Mouse (Mus musculus) cerebellum, adult 18-20 months (tissue): ENCODE data around the gene Coro1a.
A peak's percentile ranks its signal among the peaks of the same experiment; 100 is the strongest.
"Not testable (repeated sequence)": the region's sequence is repeated elsewhere in the genome, so short reads cannot be mapped to it uniquely, and the experiment has no call there.

ENCODE experiments used
- DNase-seq, 2 experiments: peaks; one replicate each; pipeline ENCODE4 v3.0.0; 2021

Gene Coro1a

DNA sequence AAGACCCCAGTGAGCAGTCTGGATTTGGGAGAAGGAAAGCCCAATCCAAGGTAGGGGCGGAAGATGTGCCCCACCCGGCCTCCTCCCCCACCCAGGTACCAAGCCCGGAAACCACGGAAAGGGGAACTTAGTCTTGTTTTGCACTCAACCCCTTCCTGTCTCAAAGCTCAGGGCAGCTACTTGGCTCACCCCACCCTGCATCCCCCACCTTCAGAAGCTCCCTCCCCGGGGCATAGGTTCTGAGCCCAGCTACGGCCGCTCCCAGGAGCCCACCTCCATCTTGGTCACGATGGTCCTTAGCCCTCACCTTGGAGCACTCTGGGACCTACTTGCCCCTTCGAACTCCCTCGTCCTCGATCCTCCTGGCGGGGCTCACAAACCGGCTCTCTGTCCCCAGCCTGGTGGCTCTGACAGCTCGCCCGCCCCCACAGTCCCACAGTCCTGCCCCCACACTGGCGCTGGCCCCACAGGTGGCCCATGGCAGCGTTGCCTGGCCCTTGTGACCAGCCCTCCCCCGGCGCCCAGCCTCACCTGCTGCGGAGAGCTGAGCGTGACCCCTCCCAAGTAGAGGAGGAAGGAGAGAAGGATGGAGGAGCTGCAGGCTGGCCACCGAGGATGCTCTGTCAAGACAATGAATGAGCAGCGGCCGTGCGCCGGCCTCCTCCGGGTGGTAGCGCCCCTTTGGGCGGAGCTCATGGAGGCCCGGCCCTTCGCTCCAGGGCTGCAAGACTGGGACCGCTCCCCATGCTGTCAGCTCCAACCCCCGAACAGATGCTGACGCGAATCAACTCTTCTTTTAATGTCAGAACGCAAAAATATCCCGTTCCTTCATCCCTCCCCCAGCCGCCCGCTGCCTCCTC is 3.2 kb downstream of the Coro1a start:
- DNase-seq: peak; percentile 91 to 92

DNA sequence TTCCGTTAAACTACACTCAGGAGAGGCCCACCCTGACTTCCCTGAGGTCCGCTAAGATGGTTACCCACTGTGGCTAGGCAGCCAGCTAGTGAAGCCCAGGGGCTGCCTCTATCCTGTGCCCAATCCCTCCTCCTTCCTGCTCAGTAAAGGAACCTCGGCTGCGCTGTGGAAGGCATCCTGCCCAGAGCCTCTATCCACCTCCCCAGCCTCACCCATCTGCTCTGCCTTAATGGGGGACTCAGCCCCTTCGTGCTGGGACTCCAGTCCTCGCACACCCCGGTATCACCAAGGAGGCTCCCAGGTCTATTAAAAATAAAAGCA is 3.9 kb downstream of the Coro1a start:
- DNase-seq: peak; percentile 53 to 55

DNA sequence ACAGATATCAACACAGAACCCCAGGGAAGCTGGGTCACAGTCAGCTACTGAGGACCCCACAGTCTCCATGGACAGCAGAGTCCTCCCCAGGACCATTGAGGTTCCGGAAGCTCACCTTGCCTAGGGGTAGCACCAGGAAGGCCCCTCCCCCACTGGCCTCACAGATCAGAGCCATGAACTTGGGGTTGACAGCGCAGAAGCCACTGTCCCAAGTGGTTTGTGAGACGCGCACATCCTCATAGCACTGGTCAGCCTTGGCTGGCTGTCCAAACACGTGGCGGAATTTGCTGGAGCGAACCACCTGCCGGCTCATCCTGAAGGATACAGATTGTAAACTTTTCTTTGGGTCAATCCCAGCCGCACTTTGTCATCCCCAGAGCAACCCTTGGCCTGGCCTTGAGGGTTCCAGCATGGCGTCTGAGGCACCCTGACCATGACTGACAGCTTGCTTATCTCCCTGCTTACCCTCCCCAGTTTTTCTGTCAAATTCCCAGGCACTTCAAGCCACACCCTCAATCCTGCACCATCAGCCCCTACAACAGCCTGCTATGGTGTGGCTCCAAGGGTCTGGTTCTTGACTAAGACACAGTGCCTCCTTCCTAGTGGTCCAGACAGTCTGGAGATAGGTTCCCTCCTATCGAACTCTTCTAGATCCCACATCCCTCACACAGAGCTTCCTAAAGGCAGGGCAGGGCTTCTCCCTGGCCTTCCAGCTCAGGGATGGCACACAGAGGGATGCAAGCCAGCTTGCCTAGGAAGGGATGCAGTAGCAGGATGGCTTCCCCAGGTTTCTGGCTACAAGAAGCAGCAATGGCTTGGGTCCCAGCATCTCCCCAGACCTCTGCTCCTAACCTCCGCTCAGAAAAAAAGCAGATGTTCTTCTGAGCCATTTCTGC is 4.5 kb downstream of the Coro1a start:
- DNase-seq: peak; percentile 59 to 60

DNA sequence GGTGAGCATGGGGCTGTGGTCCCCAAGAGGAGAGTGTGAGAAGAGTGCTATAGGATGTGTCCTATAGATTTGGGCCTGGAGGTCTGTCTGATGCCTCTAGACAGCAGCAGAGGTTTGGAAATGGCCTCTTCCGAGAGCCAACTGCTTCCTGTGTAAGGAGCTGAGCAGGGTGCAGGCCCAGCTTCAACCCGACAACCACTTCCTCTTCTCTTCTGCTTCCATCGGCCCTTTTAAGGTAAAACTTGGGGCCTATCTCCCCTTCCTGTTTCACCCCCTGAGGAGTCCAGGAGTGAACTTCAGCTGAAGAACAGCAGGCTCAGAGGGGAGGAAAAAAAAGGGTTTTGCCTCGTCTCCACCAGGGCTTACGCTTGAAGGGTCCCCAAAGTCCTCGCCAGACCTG is 5.2 kb downstream of the Coro1a start:
- DNase-seq: no peak

DNA sequence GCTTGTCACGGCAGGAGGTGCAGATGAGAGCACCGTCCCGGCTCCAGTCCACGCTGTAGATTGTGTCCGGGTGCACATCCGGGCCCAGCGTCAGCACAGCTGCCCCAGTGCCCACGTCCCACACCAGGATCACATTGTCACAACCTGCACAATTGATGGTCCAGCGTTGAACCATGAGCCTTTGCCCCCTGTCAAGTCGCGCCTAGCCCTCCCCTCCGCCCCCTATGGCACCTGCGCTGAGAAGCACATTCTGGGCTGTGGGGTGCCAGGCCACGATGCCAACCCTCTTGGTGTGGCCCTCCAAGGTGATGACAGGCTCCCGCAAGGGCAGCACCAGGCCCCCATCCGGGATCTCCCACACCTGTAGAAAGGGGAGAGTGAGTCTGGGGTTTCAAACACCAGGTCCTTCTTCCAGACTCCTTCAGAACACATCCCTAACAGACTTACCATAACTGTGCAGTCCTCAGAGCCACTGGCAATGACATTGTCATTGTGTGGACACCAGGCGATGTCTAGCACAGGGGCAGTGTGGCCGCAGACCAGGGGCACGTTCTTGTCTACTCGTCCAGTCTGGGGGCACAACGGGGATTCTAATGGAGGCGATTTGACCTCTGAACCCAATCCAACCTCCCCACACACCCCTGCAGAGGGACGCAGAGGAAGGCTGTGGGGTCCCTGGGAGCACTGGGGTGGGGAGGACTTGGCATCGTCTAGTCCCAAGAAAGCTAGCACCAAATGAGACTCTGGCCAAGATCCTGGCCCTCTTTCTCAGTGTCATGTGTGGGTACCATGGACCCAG is 5.8 kb downstream of the Coro1a start:
- DNase-seq: no peak

DNA sequence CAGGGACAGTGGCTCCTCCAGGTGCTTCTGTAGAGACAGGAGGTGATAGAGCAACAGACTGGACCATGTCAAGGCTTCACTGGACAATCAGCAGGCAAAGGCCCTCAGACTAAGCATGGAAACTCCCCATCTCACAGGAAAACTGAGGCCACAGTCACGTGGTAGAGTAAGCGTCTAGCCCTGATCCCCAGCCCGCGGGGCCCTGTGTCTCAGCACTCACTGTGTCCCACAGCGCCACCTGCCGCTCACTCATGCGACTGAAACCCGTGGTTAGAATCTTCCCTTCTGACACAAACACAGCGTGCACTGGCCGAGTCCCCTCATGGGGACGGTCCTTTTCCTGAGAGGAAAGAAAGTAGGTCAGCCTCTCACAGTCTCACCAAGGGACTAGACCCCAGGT is 6.5 kb downstream of the Coro1a start:
- peak; percentile 94 to 97 for DNase-seq

DNA sequence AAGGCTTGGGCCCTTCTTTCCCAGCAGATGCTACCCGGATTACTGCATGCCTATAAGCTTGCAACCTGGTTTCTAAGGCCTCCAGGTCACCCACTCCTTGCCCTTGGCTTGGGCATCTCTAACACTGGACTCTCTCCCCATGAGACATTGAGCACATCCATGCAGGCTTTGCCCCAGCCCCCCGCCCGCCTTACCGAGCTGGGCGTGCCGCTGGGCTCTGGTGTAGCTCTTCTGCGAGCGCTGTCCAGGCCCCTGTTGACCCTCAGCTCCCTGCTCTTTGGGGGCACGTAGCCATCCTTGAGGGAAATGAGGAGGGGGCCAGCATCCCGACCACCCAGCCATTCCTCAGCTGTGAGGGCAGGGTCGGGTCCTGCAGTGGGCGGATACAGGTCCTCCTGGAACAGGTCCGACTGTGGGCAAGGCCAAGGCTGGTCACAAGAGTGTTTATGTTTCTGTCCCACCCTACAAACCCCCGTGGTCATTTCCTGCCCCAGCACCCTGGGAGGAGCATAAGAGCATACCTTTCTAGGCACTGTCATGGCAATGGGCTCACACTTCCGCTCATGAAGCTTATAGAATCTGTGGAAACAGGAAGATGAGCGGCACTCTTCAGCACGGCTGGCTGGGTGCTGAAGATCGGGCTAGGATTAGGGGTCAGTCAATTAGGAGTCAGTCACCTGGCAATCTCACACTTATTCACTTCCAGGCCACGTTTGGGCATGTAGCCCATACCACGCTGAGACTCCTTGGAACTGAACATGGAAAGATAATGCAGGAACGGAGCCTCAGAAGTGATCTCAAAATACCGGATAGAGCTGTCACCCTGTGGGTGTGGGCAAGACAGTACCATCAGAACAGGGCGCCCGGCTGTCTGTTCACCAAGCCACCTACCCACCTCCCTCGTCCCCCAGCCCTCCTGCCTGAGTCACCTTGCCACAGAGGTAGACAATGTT is 7.2 kb downstream of the Coro1a start:
- DNase-seq: peak in 1 of 2 experiments; percentile 44

DNA sequence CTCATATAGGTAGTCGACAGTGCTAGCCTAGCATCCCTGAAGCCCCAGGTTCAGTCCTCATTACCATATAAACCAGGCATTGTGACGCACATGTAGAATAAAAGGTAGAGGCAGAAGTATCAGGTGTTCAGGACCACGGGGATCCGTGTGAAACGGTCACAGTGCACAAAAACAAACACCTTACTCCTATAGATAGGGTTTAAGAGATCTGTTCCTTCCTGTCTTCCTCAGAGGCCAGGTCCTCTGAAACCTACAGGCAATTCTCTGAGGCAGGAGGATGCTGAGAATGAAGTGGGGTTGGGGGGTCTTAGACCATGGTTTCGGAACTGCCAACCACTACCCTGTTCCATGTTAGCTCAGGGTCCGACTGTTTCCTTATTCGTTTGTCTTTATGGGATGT is 9.7 kb downstream of the Coro1a start:
- no peak for DNase-seq

DNA sequence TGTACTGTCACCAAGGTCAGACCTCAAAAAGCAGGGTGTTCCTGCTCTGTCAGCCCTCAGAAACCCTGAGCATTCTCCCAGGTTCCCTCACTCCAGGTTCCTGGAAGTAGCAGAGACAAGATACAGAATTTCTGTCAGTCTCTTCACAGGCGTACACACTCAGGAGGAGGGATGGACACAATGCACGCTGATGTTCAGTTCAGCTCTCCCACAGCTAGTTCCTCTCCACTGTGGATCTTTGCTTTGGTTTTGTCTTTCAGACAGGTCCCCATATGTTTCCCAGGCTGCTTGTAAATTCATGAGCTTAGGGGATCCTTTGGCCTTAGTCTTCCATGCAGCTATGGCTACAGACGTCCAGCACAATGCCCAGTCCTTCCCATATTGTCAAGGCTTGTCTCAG is 10.7 kb downstream of the Coro1a start:
- no peak for DNase-seq

DNA sequence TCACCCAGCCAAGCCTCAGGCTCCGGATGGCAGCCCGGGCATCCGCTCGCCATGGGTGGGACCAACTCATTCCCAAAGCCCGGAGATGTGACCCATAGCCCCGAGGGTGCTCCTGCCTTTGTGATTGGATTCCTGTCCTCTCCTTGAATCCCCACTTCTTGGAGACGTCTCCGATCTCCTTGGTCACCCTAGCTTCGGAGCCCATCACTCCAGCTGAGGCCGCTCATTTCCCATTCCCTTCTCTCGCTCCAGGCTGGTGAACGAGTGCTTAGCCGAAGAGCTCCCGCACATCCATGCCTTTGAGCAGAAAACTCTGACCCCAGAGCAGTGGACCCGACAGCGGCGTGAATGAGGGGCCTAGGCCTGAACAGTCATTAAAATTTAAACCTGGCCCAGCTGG is 11.3 kb downstream of the Coro1a start:
- DNase-seq: peak in 1 of 2 experiments; percentile 34

DNA sequence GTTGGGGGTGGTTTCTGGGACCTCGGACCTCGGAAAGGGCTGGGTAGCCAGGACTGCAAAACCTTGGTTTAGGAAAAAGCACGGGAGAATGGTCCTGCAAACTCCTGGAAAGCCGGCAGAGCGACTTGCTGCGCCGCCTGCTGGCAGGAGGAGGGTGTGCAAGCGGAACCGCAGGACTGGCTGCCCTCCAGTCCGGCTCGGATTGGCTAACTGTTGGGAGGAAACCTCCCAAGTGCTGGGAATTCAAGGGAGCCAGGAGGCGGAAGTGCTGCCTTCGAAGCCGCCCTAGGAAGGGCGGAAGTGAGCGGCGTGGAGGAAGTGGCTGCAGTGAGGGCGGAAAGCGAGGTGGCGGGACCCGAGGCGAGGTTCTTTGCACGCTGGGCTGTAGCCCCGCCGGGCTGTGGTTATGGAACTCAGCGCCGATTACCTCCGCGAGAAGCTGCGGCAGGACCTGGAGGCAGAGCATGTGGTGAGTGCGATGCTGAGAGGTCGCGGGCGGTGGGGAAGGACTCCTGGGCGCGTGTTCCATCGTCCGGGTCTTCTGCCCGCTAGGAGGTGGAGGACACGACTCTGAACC is 11.9 kb downstream of the Coro1a start, which contains the start of gene Slx1b:
Gene Slx1b (minus strand): TSS at position 154 of the 577 bp plus-strand sequence.
- DNase-seq: peak; percentile 94 to 96

DNA sequence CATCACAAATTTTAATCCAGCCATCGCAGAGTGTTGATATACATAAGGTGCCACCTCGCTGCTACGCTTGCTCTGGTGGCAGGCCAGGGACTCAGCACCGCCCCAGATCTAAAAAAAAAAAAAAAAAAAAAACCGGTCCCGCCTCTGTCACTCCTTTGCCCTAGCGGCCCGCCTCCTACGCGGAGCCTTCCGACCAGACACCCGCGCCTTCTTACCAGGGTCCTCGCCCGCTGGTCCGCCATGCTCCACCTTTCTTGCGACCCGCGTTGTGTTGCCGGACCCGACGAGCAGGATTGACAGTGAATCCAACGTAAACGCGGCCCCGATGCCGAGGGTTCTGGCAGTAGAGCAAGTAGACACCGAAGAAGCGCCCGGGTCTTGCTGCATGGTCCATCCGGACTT is 12.4 kb downstream of the Coro1a start, which contains the start of gene Bola2:
Gene Bola2 (plus strand): TSS at position 192 of the 402 bp plus-strand sequence.
- DNase-seq: peak; percentile 65 to 73

DNA sequence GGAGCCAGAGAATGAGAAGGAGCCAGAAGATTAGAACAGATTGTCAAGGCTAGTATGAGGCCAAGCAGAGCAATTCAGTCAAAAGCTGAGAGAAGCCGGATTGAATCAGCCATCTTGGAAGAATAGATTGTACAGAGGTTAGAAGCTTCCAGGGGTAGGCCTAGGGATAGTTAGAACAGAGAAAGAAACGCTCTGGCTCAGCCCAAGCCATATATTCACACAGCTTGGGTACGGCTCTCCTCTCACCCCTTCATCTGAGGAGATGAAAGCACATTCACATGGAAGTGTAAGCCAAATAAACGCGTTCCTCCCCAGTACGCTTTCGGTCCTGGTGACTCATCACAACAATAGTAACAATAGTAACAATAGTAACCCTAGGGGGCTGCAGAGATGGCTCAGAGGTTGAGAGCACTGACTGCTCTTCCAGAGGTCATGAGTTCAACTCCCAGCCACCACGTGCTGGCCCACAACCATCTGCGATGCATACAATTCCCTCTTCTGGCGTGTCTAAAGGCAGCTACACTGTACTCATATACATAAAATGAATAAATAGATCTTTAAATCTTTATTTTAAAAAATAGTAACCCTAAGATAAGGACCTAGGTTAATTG is 13.0 kb downstream of the Coro1a start:
- DNase-seq: no peak

DNA sequence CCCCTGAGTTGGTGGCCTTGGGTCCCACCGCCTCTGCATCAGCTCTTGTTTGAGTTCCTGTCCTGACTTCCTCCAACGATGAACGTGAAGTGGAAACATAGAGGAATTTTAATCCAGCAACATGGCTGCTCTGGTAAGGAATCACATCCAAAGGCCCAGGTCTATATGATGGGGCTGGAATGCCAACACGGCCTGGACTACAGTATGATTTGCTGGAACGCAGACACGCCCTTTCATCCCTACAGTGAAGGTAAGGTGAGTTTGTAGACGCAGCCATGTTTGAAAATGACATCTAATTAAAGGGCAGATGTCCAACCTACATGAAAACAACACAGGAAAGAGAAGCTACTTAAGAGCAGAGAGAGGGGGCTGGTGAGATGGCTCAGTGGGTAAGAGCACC is 13.8 kb downstream of the Coro1a start:
- DNase-seq: no peak

DNA sequence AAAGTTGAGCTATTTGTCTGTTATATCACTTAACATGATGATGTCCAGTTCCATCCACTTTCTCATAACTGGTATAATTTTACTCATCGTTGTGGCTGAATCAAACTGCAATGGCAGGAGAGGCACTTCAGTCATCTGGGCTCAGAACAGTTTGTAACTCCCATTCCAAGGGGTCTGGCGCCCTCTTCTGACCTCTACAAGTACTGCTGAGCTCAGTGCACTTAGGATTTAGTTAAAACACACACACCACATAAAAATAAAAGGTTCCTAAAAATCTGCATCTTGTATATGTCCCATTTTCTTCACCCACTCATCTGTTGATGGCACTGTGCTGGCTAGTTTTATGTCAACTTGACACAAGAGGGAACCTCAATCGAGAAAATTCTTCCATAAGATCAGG is 14.3 kb downstream of the Coro1a start:
- peak; percentile 80 to 83 for DNase-seq

DNA sequence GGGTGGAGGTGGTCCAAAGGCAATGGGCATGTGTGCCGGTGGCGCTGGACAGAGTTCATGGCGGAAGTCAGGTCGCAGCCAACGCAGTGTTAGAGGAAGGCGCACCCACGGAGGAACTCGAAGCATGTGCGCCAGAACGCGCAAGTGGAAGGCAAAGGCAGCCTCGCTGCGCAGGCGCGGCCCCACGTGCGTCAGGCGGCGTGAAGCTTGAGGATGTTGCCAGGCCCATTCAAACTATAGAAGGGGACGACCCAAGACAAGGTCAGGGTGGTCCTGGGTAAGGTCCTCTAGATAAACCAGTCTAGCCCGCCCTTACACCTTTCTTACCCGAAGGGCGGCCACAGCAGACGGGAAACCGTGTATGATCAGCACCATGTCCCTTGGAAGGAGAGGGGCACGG is 15.2 kb downstream of the Coro1a start:
- DNase-seq: no peak

DNA sequence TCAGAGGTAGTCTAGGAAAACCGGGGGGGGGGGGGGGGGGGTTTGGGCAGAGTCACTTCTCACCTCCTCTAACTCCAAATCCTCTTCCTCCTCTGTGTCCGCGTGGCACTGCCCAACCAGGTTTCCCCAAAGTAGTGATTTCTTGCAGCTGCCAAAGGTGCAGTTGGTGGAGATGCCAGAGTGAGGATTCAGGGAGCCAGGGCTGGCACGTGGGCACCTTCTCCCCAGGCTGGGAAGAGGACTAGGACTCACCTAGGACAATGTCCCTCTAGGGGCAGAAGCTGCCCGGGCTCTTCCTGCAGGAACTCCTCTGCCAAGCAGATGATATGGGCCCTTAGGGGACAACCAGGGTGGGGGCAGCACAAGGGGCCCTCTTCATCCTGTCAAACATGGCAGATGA is 15.9 kb downstream of the Coro1a start:
- DNase-seq: no peak

DNA sequence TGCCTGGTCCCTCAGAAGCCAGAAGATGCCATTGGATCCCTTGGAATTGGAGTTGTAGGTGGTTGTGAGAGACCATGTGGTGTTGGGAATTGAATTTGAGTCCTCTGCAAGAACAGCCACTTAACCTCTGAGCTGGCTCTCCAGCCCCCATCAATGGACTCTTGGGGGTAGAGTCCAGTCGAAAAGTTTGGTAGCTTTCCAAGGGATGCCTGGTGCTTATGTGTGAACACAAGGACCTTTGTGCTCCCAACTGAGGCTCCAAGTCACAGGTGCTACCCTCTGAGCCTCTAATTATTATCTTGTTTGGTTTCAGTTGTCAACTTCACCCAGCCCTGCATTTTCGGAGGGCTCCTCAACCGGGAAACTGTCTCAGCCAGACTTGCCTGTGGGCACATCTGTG is 16.9 kb downstream of the Coro1a start:
- no peak for DNase-seq

DNA sequence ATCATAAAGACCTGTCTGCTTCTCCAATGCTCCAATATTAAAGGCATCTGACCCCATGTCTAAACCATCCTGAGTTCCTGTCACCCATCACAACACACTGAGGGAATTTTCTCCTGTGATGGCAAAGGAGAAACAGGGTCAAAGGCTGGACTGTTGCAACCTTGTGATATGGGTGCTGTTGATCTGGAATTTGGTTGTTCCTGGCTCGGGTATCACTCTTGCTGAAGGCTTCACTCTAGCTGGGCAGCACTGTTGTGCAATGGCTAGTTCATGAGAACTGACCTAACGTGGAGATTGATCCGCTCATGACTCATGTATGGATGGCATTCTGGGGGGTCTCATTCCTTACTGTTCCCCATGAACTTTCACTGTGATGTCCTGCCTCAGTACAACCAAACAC is 18.6 kb downstream of the Coro1a start:
- DNase-seq: no peak

DNA sequence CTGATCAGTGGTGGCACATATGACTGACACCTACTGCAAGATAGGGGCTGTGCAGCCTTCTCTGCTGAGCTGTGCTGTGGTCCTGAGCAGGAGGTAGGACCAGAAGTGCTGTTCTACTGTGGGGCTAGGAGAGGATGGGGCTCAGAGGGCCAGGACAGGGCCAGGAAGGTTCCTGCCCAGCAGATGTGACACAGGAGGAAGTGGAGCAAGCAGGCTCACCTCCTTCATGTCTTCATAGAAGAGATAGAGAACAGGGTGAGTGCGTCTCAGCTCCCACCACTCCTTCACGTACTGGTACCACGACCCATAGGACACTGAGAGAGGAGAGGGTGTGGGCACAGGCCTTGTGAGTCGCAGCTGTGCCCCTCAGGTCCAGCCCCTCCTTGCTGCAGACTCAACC is 19.4 kb downstream of the Coro1a start:
- DNase-seq: not testable (repeated sequence)

DNA sequence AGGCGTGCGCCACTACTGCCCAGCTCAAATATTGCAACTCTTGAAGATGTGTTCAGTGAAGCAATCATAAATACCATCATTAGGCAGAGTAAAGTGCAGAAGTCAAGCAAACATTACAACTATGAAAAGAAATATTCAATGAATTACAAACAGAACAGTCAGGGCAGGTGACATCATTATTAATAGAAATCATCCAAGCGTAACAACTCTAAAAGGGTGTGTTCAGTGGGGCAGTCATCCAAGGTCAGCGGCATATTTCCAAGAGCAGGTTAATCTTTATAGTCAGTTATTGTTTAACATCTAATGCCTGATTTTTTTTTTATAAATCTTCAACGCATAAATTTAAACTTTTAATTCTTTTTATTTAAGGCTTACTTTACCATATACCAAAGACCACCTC is 26.4 kb downstream of the Coro1a start:
- no peak for DNase-seq
